In genomic region chr15:97850441-97850840, GRCm38 (mm10) we compare ENCODE assay signal across 9 mouse cellular contexts. TPM values are rescaled to one million over a fixed set of nuclear protein-coding genes. Genes with fewer than 3 reads are reported as not detected.
DNase-seq lines count a peak whose midpoint lies in the region; ATAC-seq and TF ChIP-seq lines count a peak whose summit lies in the region.
"Had no signal": no experiment of that assay in that cellular context is flagged by ENCODE, and none has a peak within 500 bp of the region (broad histone marks: within the 10 kb centered on the region; RNA-seq: fewer than 3 reads in every experiment).

No protein-coding gene starts in this region.

- no peak overlapping the region for H3K9ac ChIP-seq in heart, postnatal 0 days (replicated peaks; ENCODE audit: low read depth, low read length)
- no peak overlapping the region; the same call in 1 of the 2 replicates for H3K9ac ChIP-seq in liver, embryonic 16.5 days (ENCODE audit: low read depth, low read length)
- H3K9ac ChIP-seq: embryonic facial prominence, embryonic 12.5 days had no signal

- no peak overlapping the region for H3K27ac ChIP-seq in heart, postnatal 0 days (ENCODE audit: low read depth)
- peak overlapping the region; percentile 76 for H3K27ac ChIP-seq in liver, embryonic 16.5 days (ENCODE audit: low read length)
- H3K27ac ChIP-seq: embryonic facial prominence, embryonic 12.5 days had no signal

- ATAC-seq in heart, postnatal 0 days (ENCODE audit: insufficient read depth, low read depth) = no peak
- ATAC-seq in liver, embryonic 16.5 days (ENCODE audit: low read depth) = no peak

- H3K27me3 ChIP-seq in heart, postnatal 0 days (ENCODE audit: control insufficient read depth, insufficient read depth, low read length) = no peaks in the 10 kb centered on the region; the same call in 1 of the 2 replicates
- H3K27me3 ChIP-seq in liver, embryonic 16.5 days (ENCODE audit: control insufficient read depth, insufficient read depth, low read depth, low read length) = no peaks in the 10 kb centered on the region
- H3K27me3 ChIP-seq: embryonic facial prominence, embryonic 12.5 days had no signal

- H3K9me3 ChIP-seq in heart, postnatal 0 days (replicated peaks; ENCODE audit: control insufficient read depth, low read length) = no peaks in the 10 kb centered on the region
- no peaks in the 10 kb centered on the region for H3K9me3 ChIP-seq in liver, embryonic 16.5 days (replicated peaks; ENCODE audit: control insufficient read depth, low read length)
- H3K9me3 ChIP-seq: embryonic facial prominence, embryonic 12.5 days had no signal

- intact Hi-C loops in heart, postnatal 25 days (cut with DNase I) = loop anchor here (1.0 kb wide), 1 partner anchor 132 kb away; no protein-coding TSS in a partner anchor

- H3K4me3 ChIP-seq in heart, postnatal 0 days (ENCODE audit: low read depth, low read length) = no peak overlapping the region
- no peak overlapping the region for H3K4me3 ChIP-seq in liver, embryonic 16.5 days (ENCODE audit: low read depth, low read length)
- H3K4me3 ChIP-seq: embryonic facial prominence, embryonic 12.5 days had no signal

- H3K4me1 ChIP-seq in heart, postnatal 0 days (ENCODE audit: control insufficient read depth, insufficient read depth) = no peaks in the 10 kb centered on the region
- peaks cover 50% of the 10 kb centered on the region for H3K4me1 ChIP-seq in liver, embryonic 16.5 days (ENCODE audit: control insufficient read depth, low read depth, low read length)
- H3K4me1 ChIP-seq: embryonic facial prominence, embryonic 12.5 days had no signal

- DNase-seq in heart, postnatal 0 days (ENCODE audit: low spot score) = no peak
- no peak for DNase-seq in heart, postnatal 25 days (ENCODE audit: low spot score)
- DNase-seq in CD8-positive naive resting alpha-beta T cell, adult 2 months (ENCODE audit: low read depth in 2 of 2, low spot score in 2 of 2) = peak; percentile 33 to 51
- DNase-seq in adipocyte (ENCODE audit: low spot score) = peak; percentile 50
- no peak for DNase-seq in frontal cortex, adult 2 months (ENCODE audit: extremely low spot score in 1 of 2, low spot score in 1 of 2)
- no peak for DNase-seq in Muller cell, postnatal 12 days (ENCODE audit: inconsistent ontology term)
- no peak for DNase-seq in kidney, adult 9 months

- no peak for TF ChIP-seq EP300 in heart, postnatal 0 days (IDR thresholded peaks at IDR 0.05; ENCODE audit: low read depth)

- H3K36me3 ChIP-seq in heart, postnatal 0 days (replicated peaks; ENCODE audit: control insufficient read depth, insufficient read depth, low read length) = no peaks in the 10 kb centered on the region
- no peaks in the 10 kb centered on the region for H3K36me3 ChIP-seq in liver, embryonic 16.5 days (ENCODE audit: control insufficient read depth, insufficient read depth)
- H3K36me3 ChIP-seq: embryonic facial prominence, embryonic 12.5 days had no signal

- TF ChIP-seq CTCF in heart, postnatal 0 days (IDR thresholded peaks at IDR 0.05; ENCODE audit: low read depth) = peak; percentile 57

- H3K4me2 ChIP-seq in heart, postnatal 0 days (ENCODE audit: low read depth, low read length) = no peak overlapping the region
- 0 out of 2 replicates have a peak overlapping the region, but pooled peaks have one; percentile 40 for H3K4me2 ChIP-seq in liver, embryonic 16.5 days (ENCODE audit: low read depth, low read length)
- H3K4me2 ChIP-seq: embryonic facial prominence, embryonic 12.5 days had no signal

- WGBS in heart, postnatal 0 days = 25% methylated on average over 2 of the region's 2 CpGs
- 7% methylated on average over 2 of the region's 2 CpGs for WGBS in liver, embryonic 16.5 days (ENCODE audit: insufficient replicate concordance)

RNA-seq across cellular contexts. Expression of gene Hdac7, which starts 6.1 kb away (rescaled TPM):
- 34.4 and 36.9 TPM in 2 replicates for total RNA-seq in heart, postnatal 0 days (2014; rRNA removed; ENCODE audit: low replicate concordance)
- 15.6 TPM in 2 replicates for polyA plus RNA-seq in heart, postnatal 0 days (2015; fragmentation: Nextera tagmentation; extraction: Ambion mirVana)
- total RNA-seq in heart, postnatal 25 days (2021) = 10 to 100 TPM; 30.3 to 33.0 TPM
- polyA plus RNA-seq in liver, embryonic 16.5 days (2015; fragmentation: Nextera tagmentation; extraction: Ambion mirVana) = 4.7 and 5.8 TPM in 2 replicates
- polyA plus RNA-seq in frontal cortex, adult 2 months (2012; rRNA removed) = 50.2 and 57.5 TPM in 2 replicates

RNA-seq across cellular contexts. Expression of gene Vdr, which starts 60.0 kb away (rescaled TPM):
- total RNA-seq in heart, postnatal 0 days (2014; rRNA removed; ENCODE audit: low replicate concordance) = 0.15 and 1.7 TPM in 2 replicates
- polyA plus RNA-seq in heart, postnatal 0 days (2015; fragmentation: Nextera tagmentation; extraction: Ambion mirVana) = 1.3 and 2.6 TPM in 2 replicates
- 1 to 10 TPM; 1.5 to 2.5 TPM for total RNA-seq in heart, postnatal 25 days (2021)
- 0.13 and 0.30 TPM in 2 replicates for polyA plus RNA-seq in liver, embryonic 16.5 days (2015; fragmentation: Nextera tagmentation; extraction: Ambion mirVana)
- 1.2 and 1.5 TPM in 2 replicates for polyA plus RNA-seq in frontal cortex, adult 2 months (2012; rRNA removed)

Comparison
In these comparisons a context has a peak if more than half of its experiments do, and no peak if none do; other contexts are left out.
1. DNase-seq: peak in CD8-positive naive resting alpha-beta T cell, adult 2 months (2 of 2) and adipocyte (single experiment); none in heart, postnatal 0 days (single experiment), heart, postnatal 25 days (single experiment), frontal cortex, adult 2 months (0 of 2), Muller cell, postnatal 12 days (single experiment) and kidney, adult 9 months (single experiment).